Mouse (Mus musculus) heart, embryonic 11.5 days (tissue): Measurements from ENCODE around the gene Tirap. TPM values are rescaled to one million over a fixed set of nuclear protein-coding genes. Genes with fewer than 3 reads are reported as not detected.
"Not testable (repeated sequence)": the region's sequence is repeated elsewhere in the genome, so short reads cannot be mapped to it uniquely, and the experiment has no call there.

ENCODE experiments used
- ATAC-seq: fragments of 200-750 bp; cut with Nextera tagmentation; replicated peaks from 2 replicates; pipeline ENCODE4 v1.8.0; 2017; ENCODE audit warnings: moderate library complexity; ENCODE audit not compliant: insufficient number of reproducible peaks, low FRiP score, low TSS enrichment
- H3K27ac ChIP-seq: fragments of 300-500 bp; sonication (generic); 2 replicates; pipeline ENCODE4 v1.5.1; 2014; ENCODE audit warnings: mild to moderate bottlenecking, low read depth, low read length
- H3K27me3 ChIP-seq: fragments of 300-500 bp; sonication (generic); 2 replicates; pipeline ENCODE4 v1.6.1; 2014; ENCODE audit warnings: mild to moderate bottlenecking, low read length, mixed read lengths; ENCODE audit not compliant: control insufficient read depth, insufficient read depth
- H3K36me3 ChIP-seq: fragments of 300-500 bp; sonication (generic); 2 replicates; pipeline ENCODE4 v1.6.1; 2014; ENCODE audit warnings: mild to moderate bottlenecking, low read length, moderate library complexity, mixed read lengths; ENCODE audit not compliant: control insufficient read depth, insufficient read depth
- H3K4me1 ChIP-seq: fragments of 300-500 bp; sonication (generic); 2 replicates; pipeline ENCODE4 v1.6.1; 2014; ENCODE audit warnings: low read length; ENCODE audit not compliant: control insufficient read depth, insufficient read depth
- H3K4me2 ChIP-seq: fragments of 300-500 bp; sonication (generic); 2 replicates; pipeline ENCODE4 v1.6.1; 2014; ENCODE audit warnings: mild to moderate bottlenecking, moderate library complexity
- H3K4me3 ChIP-seq: fragments of 300-500 bp; sonication (generic); 2 replicates; pipeline ENCODE4 v1.5.1; 2014; ENCODE audit warnings: low read depth, low read length
- H3K9ac ChIP-seq: fragments of 300-500 bp; sonication (generic); 2 replicates; pipeline ENCODE4 v1.6.1; 2014; ENCODE audit warnings: mild to moderate bottlenecking, low read depth, low read length, moderate library complexity
- H3K9me3 ChIP-seq: fragments of 300-500 bp; sonication (generic); replicated peaks from 2 replicates; pipeline ENCODE4 v1.6.1; 2016; ENCODE audit warnings: low read length; ENCODE audit not compliant: control insufficient read depth
- WGBS: fragments of 180-500 bp; shearing (Covaris S2); extraction: QIAGEN DNeasy Blood & Tissue Kit; methylation state at CpG from one replicate; pipeline ENCODE4 v1.1.7; 2014; ENCODE audit not compliant: insufficient replicate concordance; 5-methylcytosine and 5-hydroxymethylcytosine counted together
- polyA plus RNA-seq: library from polyadenylated mRNA; unstranded; fragments of >200 nt; fragmentation: Nextera tagmentation; extraction: Ambion mirVana; gene quantifications from 2 replicates; pipeline ENCODE4 v1.2.1, GENCODE M21; 2014

Gene Tirap
- polyA plus RNA-seq, 1 experiment from 2014 or later, result 9.4 TPM

DNA sequence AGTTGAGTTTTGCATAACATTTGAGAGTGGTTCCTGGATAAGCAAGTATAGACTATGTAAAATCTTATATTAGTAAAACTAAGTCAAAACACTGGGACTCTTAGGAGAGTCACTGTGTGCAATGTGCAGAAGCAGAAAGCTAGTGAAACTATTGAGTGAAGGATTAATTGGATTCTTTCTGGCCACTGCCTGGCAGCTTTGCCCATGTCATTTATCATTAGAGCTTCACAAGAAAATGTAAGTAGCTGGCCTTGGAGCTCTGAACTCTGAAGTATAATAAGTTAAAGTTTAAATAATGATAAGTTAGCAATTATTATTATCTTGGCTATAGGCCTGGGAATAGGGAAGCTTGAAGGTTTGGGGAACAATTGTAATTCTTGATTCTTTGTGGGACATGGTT lies 51.3 kb downstream of the Tirap start:
- H3K27me3 ChIP-seq, H3K27ac ChIP-seq, H3K4me1 ChIP-seq, H3K4me3 ChIP-seq, ATAC-seq, H3K9ac ChIP-seq, H3K9me3 ChIP-seq, H3K4me2 ChIP-seq, H3K36me3 ChIP-seq: not testable (repeated sequence)

- not testable (repeated sequence) for H3K4me3 ChIP-seq, H3K36me3 ChIP-seq, ATAC-seq, H3K27me3 ChIP-seq, H3K9ac ChIP-seq, H3K4me2 ChIP-seq, H3K9me3 ChIP-seq, H3K27ac ChIP-seq, H3K4me1 ChIP-seq
- WGBS, result 89% methylated on average over 14 of the region's 14 CpGs
These were observed 52.8 kb downstream of the Tirap start for GRCm38 (mm10) chr9:35147261-35147660.

DNA sequence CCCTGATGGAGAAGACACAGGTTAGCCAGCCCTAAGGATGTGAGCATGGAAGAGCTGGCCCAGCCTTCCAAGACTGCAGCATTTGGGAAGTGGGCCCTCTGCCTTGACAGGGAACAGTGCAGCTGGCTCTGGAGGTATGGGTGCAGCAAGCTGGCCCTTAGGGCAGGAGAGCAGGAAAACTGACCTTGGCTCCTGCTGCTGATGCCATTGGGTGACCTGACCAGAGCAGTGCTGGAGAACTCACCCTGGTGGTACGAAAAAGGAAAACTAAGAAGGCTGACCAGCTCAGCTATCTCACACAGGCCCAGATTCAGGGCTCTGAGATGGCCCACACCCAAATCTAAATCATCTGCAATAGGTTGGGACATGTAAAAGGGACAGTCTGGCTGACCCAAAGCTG lies 54.3 kb downstream of the Tirap start:
- H3K9me3 ChIP-seq, result no peaks in the 10 kb centered on the region
- H3K9ac ChIP-seq, result no peak overlapping the region
- H3K4me2 ChIP-seq, result no peak overlapping the region
- H3K36me3 ChIP-seq, result no peaks in the 10 kb centered on the region
- H3K4me1 ChIP-seq, result no peaks in the 10 kb centered on the region
- no peak overlapping the region for H3K27ac ChIP-seq
- no peaks in the 10 kb centered on the region for H3K27me3 ChIP-seq
- ATAC-seq, result no peak
- H3K4me3 ChIP-seq, result no peak overlapping the region
- WGBS, result 85% methylated on average over 1 of the region's 1 CpGs

DNA sequence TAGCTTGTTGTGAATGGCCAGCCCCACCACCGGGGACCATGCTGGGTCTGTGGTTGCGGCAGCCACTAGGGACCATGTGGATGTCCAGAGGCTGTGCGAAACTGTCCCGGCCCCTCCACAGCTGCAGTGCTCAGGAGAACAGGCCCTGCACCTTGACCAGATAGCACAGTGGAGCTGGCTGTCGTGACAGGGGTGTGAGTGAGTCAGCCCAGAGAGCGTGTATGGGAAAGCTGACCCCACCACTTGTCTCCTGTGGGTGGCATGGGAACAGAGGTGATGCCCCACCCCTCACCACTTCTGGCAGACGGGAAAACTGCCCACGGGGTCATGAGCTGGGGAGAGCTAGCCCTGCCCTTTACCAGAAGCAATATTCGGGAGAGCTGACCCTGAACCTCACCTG lies 55.0 kb downstream of the Tirap start:
- WGBS, result 74% methylated on average over 9 of the region's 9 CpGs
- no peak overlapping the region for H3K9ac ChIP-seq
- H3K9me3 ChIP-seq, result no peaks in the 10 kb centered on the region
- H3K27me3 ChIP-seq, result no peaks in the 10 kb centered on the region
- no peaks in the 10 kb centered on the region for H3K4me1 ChIP-seq
- no peak overlapping the region for H3K4me3 ChIP-seq
- no peaks in the 10 kb centered on the region for H3K36me3 ChIP-seq
- no peak overlapping the region for H3K27ac ChIP-seq
- H3K4me2 ChIP-seq, result no peak overlapping the region
- ATAC-seq, result peak; percentile 42

DNA sequence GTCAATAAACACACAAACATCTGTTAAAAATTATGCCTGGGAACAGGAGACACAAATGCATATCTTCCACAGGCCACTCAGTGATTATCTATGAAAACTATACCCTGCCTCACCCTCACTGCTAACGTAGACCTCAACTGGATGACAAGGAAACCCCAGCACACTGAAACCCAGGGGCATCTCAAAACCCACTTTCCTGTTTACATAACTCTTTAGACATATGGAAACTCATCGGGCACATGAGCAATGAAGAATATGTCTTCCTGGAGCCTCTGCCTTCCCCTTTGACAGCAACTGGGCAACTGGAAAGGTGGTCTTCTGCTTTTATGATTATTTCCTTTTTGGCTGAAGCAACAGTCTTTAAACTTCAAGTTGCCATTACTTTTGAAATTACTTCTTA lies 57.9 kb downstream of the Tirap start:
- 75% methylated on average over 2 of the region's 2 CpGs for WGBS
- H3K4me1 ChIP-seq, result no peaks in the 10 kb centered on the region
- no peaks in the 10 kb centered on the region for H3K36me3 ChIP-seq
- no peaks in the 10 kb centered on the region for H3K27me3 ChIP-seq
- no peak overlapping the region for H3K27ac ChIP-seq
- ATAC-seq, result no peak
- no peak overlapping the region for H3K9ac ChIP-seq
- H3K4me2 ChIP-seq, result no peak overlapping the region
- H3K4me3 ChIP-seq, result no peak overlapping the region
- H3K9me3 ChIP-seq, result no peaks in the 10 kb centered on the region

GRCm38 (mm10) chr9:35139231-35139744 lies 60.8 kb downstream of the Tirap start:
- Histone ChIP-seq H3K27me3 (no peaks in the 10 kb centered on the region), H3K4me2 (no peak overlapping the region), H3K4me1 (peaks cover 9% of the 10 kb centered on the region), H3K27ac (no peak overlapping the region), H3K9me3 (no peaks in the 10 kb centered on the region), H3K4me3 (no peak overlapping the region), H3K36me3 (0 out of 2 replicates have a peak, but pooled peaks cover 2% of the 10 kb centered on the region), H3K9ac (no peak overlapping the region)
- 71% methylated on average over 5 of the region's 5 CpGs for WGBS
- no peak for ATAC-seq

- Histone ChIP-seq H3K27ac (no peak overlapping the region), H3K9me3 (no peaks in the 10 kb centered on the region), H3K4me3 (no peak overlapping the region), H3K4me1 (peaks cover 9% of the 10 kb centered on the region), H3K9ac (no peak overlapping the region), H3K27me3 (no peaks in the 10 kb centered on the region), H3K36me3 (0 out of 2 replicates have a peak, but pooled peaks cover 2% of the 10 kb centered on the region), H3K4me2 (no peak overlapping the region)
- 82% methylated on average over 7 of the region's 7 CpGs for WGBS
- ATAC-seq, result no peak
These were observed 62.1 kb downstream of the Tirap start for GRCm38 (mm10) chr9:35138029-35138428.

DNA sequence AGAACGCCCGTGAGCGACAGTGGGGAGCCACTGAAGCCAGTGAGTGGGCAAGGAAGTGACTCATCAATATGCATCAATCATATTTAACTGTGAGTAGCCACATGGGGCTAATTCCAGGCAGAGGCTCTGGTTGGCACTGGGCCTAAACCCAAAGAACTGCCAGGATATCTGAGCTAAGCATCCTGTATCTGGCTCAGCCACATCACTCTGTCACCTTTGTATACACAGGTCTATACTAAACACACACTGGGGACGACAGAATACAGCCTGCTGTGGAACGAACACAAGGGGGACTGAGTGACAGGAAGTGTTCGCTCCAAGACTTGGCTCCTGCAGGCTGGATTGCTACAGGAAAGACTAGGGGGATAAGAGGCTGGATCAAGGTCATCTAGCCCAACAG lies 64.5 kb downstream of the Tirap start:
- Histone ChIP-seq H3K27me3 (no peaks in the 10 kb centered on the region), H3K27ac (peak overlapping the region; percentile 15; the same call in 1 of the 2 replicates), H3K4me3 (no peak overlapping the region), H3K9me3 (no peaks in the 10 kb centered on the region), H3K9ac (no peak overlapping the region), H3K4me1 (peaks cover 14% of the 10 kb centered on the region), H3K36me3 (0 out of 2 replicates have a peak, but pooled peaks cover 2% of the 10 kb centered on the region), H3K4me2 (no peak overlapping the region)
- no peak for ATAC-seq
- 60% methylated on average over 6 of the region's 6 CpGs for WGBS
